Mouse (Mus musculus) hindbrain, postnatal 0 days (tissue): ENCODE results near the gene Olfr924. TPM values are rescaled to one million over a fixed set of nuclear protein-coding genes. Genes with fewer than 3 reads are reported as not detected.

Experiments
- ATAC-seq: fragments of 200-750 bp; cut with Nextera tagmentation; 2 replicates; pipeline ENCODE4 v1.8.0; 2017; ENCODE audit warnings: mild to moderate bottlenecking, moderate TSS enrichment, moderate library complexity
- DNase-seq: peaks from one replicate; pipeline ENCODE4 v3.0.0-alpha.2; 2015; ENCODE audit warnings: low spot score
- H3K27ac ChIP-seq: fragments of 300-500 bp; sonication (generic); 2 replicates; pipeline ENCODE4 v1.5.1; 2014; ENCODE audit warnings: mild to moderate bottlenecking
- H3K27me3 ChIP-seq: fragments of 300-500 bp; sonication (generic); 2 replicates; pipeline ENCODE4 v1.6.1; 2014; ENCODE audit warnings: low read length, mixed read lengths; ENCODE audit not compliant: insufficient read depth
- H3K36me3 ChIP-seq: fragments of 300-500 bp; sonication (generic); 2 replicates; pipeline ENCODE4 v1.6.1; 2014; ENCODE audit warnings: low read length, mixed read lengths; ENCODE audit not compliant: insufficient read depth
- H3K4me1 ChIP-seq: fragments of 300-500 bp; sonication (generic); 2 replicates; pipeline ENCODE4 v1.6.1; 2014; ENCODE audit warnings: antibody characterized with exemption, low read length, mixed read lengths; ENCODE audit not compliant: insufficient read depth
- H3K4me2 ChIP-seq: fragments of 300-500 bp; sonication (generic); 2 replicates; pipeline ENCODE4 v1.6.1; 2014; ENCODE audit warnings: low read depth, mild to moderate bottlenecking, low read length, moderate library complexity, mixed read lengths
- H3K4me3 ChIP-seq: fragments of 300-500 bp; sonication (generic); 2 replicates; pipeline ENCODE4 v1.5.1; 2014; ENCODE audit warnings: low read length
- H3K9ac ChIP-seq: fragments of 300-500 bp; sonication (generic); replicated peaks from 2 replicates; pipeline ENCODE4 v1.6.1; 2014; ENCODE audit warnings: mild to moderate bottlenecking, low read length, moderate library complexity, mixed read lengths
- H3K9me3 ChIP-seq: fragments of 300-500 bp; sonication (generic); 2 replicates; pipeline ENCODE4 v1.6.1; 2016; ENCODE audit warnings: low read length, mixed read lengths
- CTCF ChIP-seq: IDR thresholded peaks from 2 replicates; pipeline ENCODE4 v1.5.1; 2016; ENCODE audit warnings: antibody characterized with exemption, control low read depth, low read depth
- WGBS: fragments of 180-500 bp; shearing (Covaris S2); extraction: QIAGEN DNeasy Blood & Tissue Kit; methylation state at CpG from one replicate; pipeline ENCODE4 v1.1.7; 2014; 5-methylcytosine and 5-hydroxymethylcytosine counted together
- polyA plus RNA-seq: library from polyadenylated mRNA; unstranded; fragments of >200 nt; fragmentation: Nextera tagmentation; extraction: Ambion mirVana; gene quantifications from 2 replicates; pipeline ENCODE4 v1.2.1, GENCODE M21; 2015
- total RNA-seq: library from RNA; depleted of rRNA; stranded (reverse); fragments of >200 nt; gene quantifications from 2 replicates; pipeline ENCODE4 v1.2.3, GENCODE M21; 2014; rRNA removed

Olfr924 gene
- total and polyA plus RNA-seq, 2 experiments from 2014 or later, result not detected

DNA sequence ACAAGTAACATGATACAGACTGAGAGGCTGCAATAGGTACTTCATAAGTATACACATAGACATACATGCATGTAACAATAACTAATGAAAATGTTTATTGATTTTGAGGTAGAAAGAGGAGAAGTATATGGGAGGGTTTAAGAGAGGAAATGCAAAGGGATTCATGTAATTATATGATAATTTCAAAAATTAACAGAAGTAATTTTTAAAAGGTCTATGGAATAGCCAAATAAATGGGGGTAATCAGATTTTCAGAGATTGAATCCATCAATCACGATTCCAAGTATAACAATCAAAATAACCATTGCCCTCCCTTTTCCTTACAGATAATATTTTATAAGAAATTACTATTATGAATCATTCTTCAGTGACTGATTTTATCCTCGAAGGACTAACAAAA is 32.6 kb downstream of the Olfr924 start, which contains the start of gene Olfr926:
TSS of gene Olfr926 (plus strand) at position 301 of the 400 bp plus-strand sequence.
- Histone ChIP-seq H3K27me3 (no peaks in the 10 kb centered on the region), H3K4me3 (no peak within 1 kb of the TSS), H3K4me1 (no peaks in the 10 kb centered on the region), H3K27ac (no peak within 1 kb of the TSS), H3K9me3 (no peaks in the 10 kb centered on the region), H3K4me2 (no peak within 1 kb of the TSS), H3K9ac (no peak within 1 kb of the TSS), H3K36me3 (no peaks in the 10 kb centered on the region)
- ATAC-seq (no peak), DNase-seq (no peak)
- TF ChIP-seq CTCF, result no peak
- 87% methylated on average over 2 of the region's 2 CpGs for WGBS

Other genes with a start within 250 kb of the Olfr924 start
- not detected in 2 replicates for gene Olfr914, start 239.3 kb upstream of the Olfr924 start, total RNA-seq
- gene Olfr914, start 239.3 kb upstream of the Olfr924 start, polyA plus RNA-seq, result not detected in 2 replicates
- gene Olfr916, start 184.6 kb upstream of the Olfr924 start, total RNA-seq, result not detected in 2 replicates
- not detected in 2 replicates for gene Olfr916, start 184.6 kb upstream of the Olfr924 start, polyA plus RNA-seq
- gene Olfr917, start 178.6 kb upstream of the Olfr924 start, total RNA-seq, result not detected in 2 replicates
- gene Olfr917, start 178.6 kb upstream of the Olfr924 start, polyA plus RNA-seq, result not detected in 2 replicates
- gene Olfr918, start 169.8 kb upstream of the Olfr924 start, total RNA-seq, result not detected in 2 replicates
- gene Olfr918, start 169.8 kb upstream of the Olfr924 start, polyA plus RNA-seq, result not detected in 2 replicates
- gene Olfr919, start 140.8 kb upstream of the Olfr924 start, total RNA-seq, result not detected in 2 replicates
- not detected in 2 replicates for gene Olfr919, start 140.8 kb upstream of the Olfr924 start, polyA plus RNA-seq
- gene Vwa5a, start 126.2 kb upstream of the Olfr924 start, total RNA-seq, result 9.2 and 14.1 TPM in 2 replicates
- 9.4 and 10.2 TPM in 2 replicates for gene Vwa5a, start 126.2 kb upstream of the Olfr924 start, polyA plus RNA-seq
- gene Olfr920, start 92.2 kb upstream of the Olfr924 start, total RNA-seq, result 0.21 TPM in 1 of 2 replicates, not detected in the other
- 0.03 and 0.06 TPM in 2 replicates for gene Olfr920, start 92.2 kb upstream of the Olfr924 start, polyA plus RNA-seq
- gene Olfr921, start 71.4 kb upstream of the Olfr924 start, total RNA-seq, result not detected in 2 replicates
- gene Olfr921, start 71.4 kb upstream of the Olfr924 start, polyA plus RNA-seq, result not detected in 2 replicates
- not detected in 2 replicates for gene Olfr922, start 29.8 kb upstream of the Olfr924 start, total RNA-seq
- not detected in 2 replicates for gene Olfr922, start 29.8 kb upstream of the Olfr924 start, polyA plus RNA-seq
- not detected in 2 replicates for gene Olfr923, start 17.9 kb upstream of the Olfr924 start, total RNA-seq
- gene Olfr923, start 17.9 kb upstream of the Olfr924 start, polyA plus RNA-seq, result not detected in 2 replicates
- not detected in 2 replicates for gene Olfr26, start 10.6 kb downstream of the Olfr924 start, total RNA-seq
- gene Olfr26, start 10.6 kb downstream of the Olfr924 start, polyA plus RNA-seq, result not detected in 2 replicates
- gene Olfr926, start 32.7 kb downstream of the Olfr924 start, total RNA-seq, result not detected in 2 replicates
- gene Olfr926, start 32.7 kb downstream of the Olfr924 start, polyA plus RNA-seq, result not detected in 2 replicates
- not detected in 2 replicates for gene Olfr930, start 85.4 kb downstream of the Olfr924 start, total RNA-seq
- not detected in 2 replicates for gene Olfr930, start 85.4 kb downstream of the Olfr924 start, polyA plus RNA-seq
- gene Olfr933, start 127.9 kb downstream of the Olfr924 start, total RNA-seq, result not detected in 2 replicates
- gene Olfr933, start 127.9 kb downstream of the Olfr924 start, polyA plus RNA-seq, result not detected in 2 replicates
- not detected in 2 replicates for gene Olfr934, start 143.9 kb downstream of the Olfr924 start, total RNA-seq
- not detected in 2 replicates for gene Olfr934, start 143.9 kb downstream of the Olfr924 start, polyA plus RNA-seq
- not detected in 2 replicates for gene Olfr935, start 155.2 kb downstream of the Olfr924 start, total RNA-seq
- not detected in 2 replicates for gene Olfr935, start 155.2 kb downstream of the Olfr924 start, polyA plus RNA-seq
- not detected in 2 replicates for gene Olfr146, start 178.9 kb downstream of the Olfr924 start, total RNA-seq
- gene Olfr146, start 178.9 kb downstream of the Olfr924 start, polyA plus RNA-seq, result not detected in 2 replicates
- not detected in 2 replicates for gene Olfr937, start 220.5 kb downstream of the Olfr924 start, total RNA-seq
- gene Olfr937, start 220.5 kb downstream of the Olfr924 start, polyA plus RNA-seq, result not detected in 2 replicates
- gene Olfr938, start 234.4 kb downstream of the Olfr924 start, total RNA-seq, result not detected in 2 replicates
- not detected in 2 replicates for gene Olfr938, start 234.4 kb downstream of the Olfr924 start, polyA plus RNA-seq